Mouse (Mus musculus): ENCODE results near the gene Ahdc1. TPM values are rescaled to one million over a fixed set of nuclear protein-coding genes. Genes with fewer than 3 reads are reported as not detected.

The Ahdc1 gene
- total and polyA plus RNA-seq, 3 experiments: 2.7 to 37.9 (median 15.6) TPM

GRCm38 (mm10) chr4:133063203-133063602 is 52.1 kb downstream of the Ahdc1 start:
- peaks cover 69% of the 10 kb centered on the region for H3K36me3 ChIP-seq (replicated peaks)
- no peak overlapping the region for H3K4me3 ChIP-seq (ENCODE audit: low read depth, low read length)
- TF ChIP-seq POLR2AphosphoS5 (IDR thresholded peaks at IDR 0.05; ENCODE audit: insufficient replicate concordance, low read depth, low read length) (no peak), GATA2 (IDR thresholded peaks at IDR 0.05; ENCODE audit: borderline replicate concordance, low read depth, low read length) (no peak), CTCF (IDR thresholded peaks at IDR 0.05; ENCODE audit: low read depth, low read length) (no peak), GATA1 (IDR thresholded peaks at IDR 0.05; ENCODE audit: borderline replicate concordance, low read length) (no peak), TAL1 (conservative IDR thresholded peaks at IDR 0.05; ENCODE audit: low read depth, low read length) (no peak)
- H3K9me3 ChIP-seq (replicated peaks): no peaks in the 10 kb centered on the region
- DNase-seq (ENCODE audit: low spot score): no peak
- H3K4me1 ChIP-seq (ENCODE audit: insufficient read depth, low read depth, low read length): peaks cover 21% of the 10 kb centered on the region
- no peaks in the 10 kb centered on the region for H3K27me3 ChIP-seq (ENCODE audit: insufficient read depth, low read length)
- ATAC-seq (ENCODE audit: extremely low read depth, insufficient number of reproducible peaks, low FRiP score, poor library complexity, severe bottlenecking): no peak

- H3K4me1 ChIP-seq (ENCODE audit: insufficient read depth, low read depth, low read length): peaks cover 15% of the 10 kb centered on the region
- H3K27me3 ChIP-seq (ENCODE audit: insufficient read depth, low read length): no peaks in the 10 kb centered on the region
- no peaks in the 10 kb centered on the region for H3K9me3 ChIP-seq (replicated peaks)
- H3K36me3 ChIP-seq (replicated peaks): peaks cover 75% of the 10 kb centered on the region
- H3K4me3 ChIP-seq (ENCODE audit: low read depth, low read length): no peak overlapping the region
- no peak for DNase-seq (ENCODE audit: low spot score)
- TF ChIP-seq TAL1 (conservative IDR thresholded peaks at IDR 0.05; ENCODE audit: low read depth, low read length) (no peak), POLR2AphosphoS5 (IDR thresholded peaks at IDR 0.05; ENCODE audit: insufficient replicate concordance, low read depth, low read length) (no peak), GATA2 (IDR thresholded peaks at IDR 0.05; ENCODE audit: borderline replicate concordance, low read depth, low read length) (no peak), GATA1 (IDR thresholded peaks at IDR 0.05; ENCODE audit: borderline replicate concordance, low read length) (no peak), CTCF (IDR thresholded peaks at IDR 0.05; ENCODE audit: low read depth, low read length) (no peak)
- no peak for ATAC-seq (ENCODE audit: extremely low read depth, insufficient number of reproducible peaks, low FRiP score, poor library complexity, severe bottlenecking)
These were observed 52.7 kb downstream of the Ahdc1 start for GRCm38 (mm10) chr4:133063799-133064198.

- Histone ChIP-seq H3K36me3 (replicated peaks) (peaks cover 78% of the 10 kb centered on the region), H3K4me1 (ENCODE audit: insufficient read depth, low read depth, low read length) (peaks cover 5% of the 10 kb centered on the region), H3K4me3 (ENCODE audit: low read depth, low read length) (no peak overlapping the region), H3K27me3 (ENCODE audit: insufficient read depth, low read length) (no peaks in the 10 kb centered on the region), H3K9me3 (replicated peaks) (no peaks in the 10 kb centered on the region)
- ATAC-seq (ENCODE audit: extremely low read depth, insufficient number of reproducible peaks, low FRiP score, poor library complexity, severe bottlenecking): no peak
- DNase-seq (ENCODE audit: low spot score): no peak
- no peak for TF ChIP-seq POLR2AphosphoS5 (IDR thresholded peaks at IDR 0.05; ENCODE audit: insufficient replicate concordance, low read depth, low read length)
- no peak for TF ChIP-seq CTCF (IDR thresholded peaks at IDR 0.05; ENCODE audit: low read depth, low read length)
- TF ChIP-seq GATA1 (IDR thresholded peaks at IDR 0.05; ENCODE audit: borderline replicate concordance, low read length): no peak
- TF ChIP-seq TAL1 (conservative IDR thresholded peaks at IDR 0.05; ENCODE audit: low read depth, low read length): no peak
These were observed 53.7 kb downstream of the Ahdc1 start for GRCm38 (mm10) chr4:133064791-133065190.

GRCm38 (mm10) chr4:133065894-133066386 is 54.9 kb downstream of the Ahdc1 start:
- no peaks in the 10 kb centered on the region for H3K27me3 ChIP-seq (ENCODE audit: insufficient read depth, low read length)
- TF ChIP-seq CTCF (IDR thresholded peaks at IDR 0.05; ENCODE audit: low read depth, low read length) (no peak), GATA1 (IDR thresholded peaks at IDR 0.05; ENCODE audit: borderline replicate concordance, low read length) (no peak), POLR2AphosphoS5 (IDR thresholded peaks at IDR 0.05; ENCODE audit: insufficient replicate concordance, low read depth, low read length) (no peak), GATA2 (IDR thresholded peaks at IDR 0.05; ENCODE audit: borderline replicate concordance, low read depth, low read length) (no peak), TAL1 (conservative IDR thresholded peaks at IDR 0.05; ENCODE audit: low read depth, low read length) (no peak)
- peaks cover 83% of the 10 kb centered on the region for H3K36me3 ChIP-seq (replicated peaks)
- H3K4me1 ChIP-seq (ENCODE audit: insufficient read depth, low read depth, low read length): peaks cover 1% of the 10 kb centered on the region
- DNase-seq (ENCODE audit: low spot score) (no peak), ATAC-seq (ENCODE audit: extremely low read depth, insufficient number of reproducible peaks, low FRiP score, poor library complexity, severe bottlenecking) (no peak)
- no peaks in the 10 kb centered on the region for H3K9me3 ChIP-seq (replicated peaks)
- no peak overlapping the region for H3K4me3 ChIP-seq (ENCODE audit: low read depth, low read length)

- DNase-seq (ENCODE audit: low spot score): no peak
- Histone ChIP-seq H3K4me1 (ENCODE audit: insufficient read depth, low read depth, low read length) (peaks cover 13% of the 10 kb centered on the region), H3K36me3 (replicated peaks) (peaks cover 82% of the 10 kb centered on the region), H3K4me3 (ENCODE audit: low read depth, low read length) (no peak overlapping the region), H3K9me3 (replicated peaks) (no peaks in the 10 kb centered on the region), H3K27me3 (ENCODE audit: insufficient read depth, low read length) (no peaks in the 10 kb centered on the region)
- no peak for TF ChIP-seq TAL1 (conservative IDR thresholded peaks at IDR 0.05; ENCODE audit: low read depth, low read length)
- TF ChIP-seq GATA1 (IDR thresholded peaks at IDR 0.05; ENCODE audit: borderline replicate concordance, low read length): no peak
- TF ChIP-seq POLR2AphosphoS5 (IDR thresholded peaks at IDR 0.05; ENCODE audit: insufficient replicate concordance, low read depth, low read length): no peak
- TF ChIP-seq GATA2 (IDR thresholded peaks at IDR 0.05; ENCODE audit: borderline replicate concordance, low read depth, low read length): no peak
- no peak for TF ChIP-seq CTCF (IDR thresholded peaks at IDR 0.05; ENCODE audit: low read depth, low read length)
- no peak for ATAC-seq (ENCODE audit: extremely low read depth, insufficient number of reproducible peaks, low FRiP score, poor library complexity, severe bottlenecking)
These were observed 57.5 kb downstream of the Ahdc1 start for GRCm38 (mm10) chr4:133068400-133069138.

GRCm38 (mm10) chr4:133070388-133070787 is 59.3 kb downstream of the Ahdc1 start:
- Histone ChIP-seq H3K4me3 (ENCODE audit: low read depth, low read length) (no peak overlapping the region), H3K4me1 (ENCODE audit: insufficient read depth, low read depth, low read length) (peaks cover 31% of the 10 kb centered on the region)
- ATAC-seq (ENCODE audit: extremely low read depth, insufficient number of reproducible peaks, low FRiP score, poor library complexity, severe bottlenecking): no peak

More at GRCm38 (mm10) chr4:133070388-133070787, 59.3 kb downstream of the Ahdc1 start:
- no peaks in the 10 kb centered on the region for H3K27me3 ChIP-seq (ENCODE audit: insufficient read depth, low read length)
- no peak for DNase-seq (ENCODE audit: low spot score)
- no peaks in the 10 kb centered on the region for H3K9me3 ChIP-seq (replicated peaks)
- H3K36me3 ChIP-seq (replicated peaks): peaks cover 76% of the 10 kb centered on the region
- TF ChIP-seq GATA1 (IDR thresholded peaks at IDR 0.05; ENCODE audit: borderline replicate concordance, low read length) (no peak), GATA2 (IDR thresholded peaks at IDR 0.05; ENCODE audit: borderline replicate concordance, low read depth, low read length) (no peak), TAL1 (conservative IDR thresholded peaks at IDR 0.05; ENCODE audit: low read depth, low read length) (no peak), CTCF (IDR thresholded peaks at IDR 0.05; ENCODE audit: low read depth, low read length) (no peak), POLR2AphosphoS5 (IDR thresholded peaks at IDR 0.05; ENCODE audit: insufficient replicate concordance, low read depth, low read length) (no peak)

All from G1E (cell line).